Mouse (Mus musculus) spleen, postnatal 36 days (tissue): ENCODE results near the gene Pigu.

ENCODE experiments used
- DNase-seq, 2 experiments: peaks; one replicate each; pipeline ENCODE4 v3.0.0; 2022; ENCODE audit warnings: low spot score in 2 of 2, mixed read lengths in 1 of 2

Gene Pigu

DNA sequence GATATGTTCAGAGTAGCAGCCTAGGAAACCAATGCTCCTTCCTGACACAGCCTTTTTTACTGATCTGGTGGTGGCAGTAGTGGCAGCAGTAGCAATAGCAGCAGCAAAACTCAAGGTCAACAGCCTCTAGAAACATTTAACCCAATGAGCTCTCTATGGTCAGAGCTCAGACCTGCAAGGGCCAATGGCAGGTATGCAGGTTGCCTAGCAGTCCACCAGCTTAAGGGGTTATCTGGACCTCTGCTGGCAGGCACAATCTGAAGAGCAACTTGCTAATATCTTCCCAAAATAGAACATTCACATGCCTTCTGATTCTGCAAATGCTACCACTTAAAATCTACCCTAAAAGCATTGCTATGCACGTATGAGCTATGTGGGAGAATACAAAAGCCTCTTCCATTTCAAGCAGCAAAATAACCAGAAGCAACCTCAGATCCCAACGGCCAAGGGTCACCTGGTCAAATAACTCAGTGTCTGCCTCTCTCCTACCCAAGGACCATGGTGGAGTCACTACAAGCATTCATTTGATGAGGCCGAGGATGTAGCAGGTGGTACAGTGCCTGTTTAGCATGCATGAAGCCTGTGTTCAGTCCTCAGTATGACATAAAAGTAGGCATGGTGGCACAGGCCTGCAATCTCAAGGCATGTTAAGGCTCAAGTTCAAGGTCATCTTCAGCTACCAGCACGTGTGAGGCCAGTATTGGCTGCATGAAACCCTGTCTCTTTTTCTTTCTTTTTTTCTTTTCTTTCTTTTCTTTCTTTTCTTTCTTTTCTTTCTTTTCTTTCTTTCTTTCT lies 69.6 kb downstream of the Pigu start:
- no peak for DNase-seq

DNA sequence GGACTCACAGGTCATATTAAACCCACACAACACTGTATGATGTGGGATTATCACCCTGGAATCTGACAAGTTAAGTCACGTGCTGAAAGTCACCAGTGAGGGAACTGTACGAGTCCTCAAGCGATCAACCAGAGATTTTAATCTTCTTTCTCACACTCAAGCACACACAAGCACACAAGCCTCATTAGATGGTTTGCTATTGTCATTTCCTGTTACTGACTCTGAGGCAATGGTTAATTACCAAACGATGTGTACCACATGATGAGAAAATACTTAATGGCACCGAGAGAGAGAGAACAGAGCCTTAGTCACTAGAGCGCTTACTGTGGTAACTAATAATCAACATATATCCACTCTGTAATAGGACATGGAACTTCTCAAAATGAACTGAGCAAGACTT lies 71.5 kb downstream of the Pigu start:
- no peak for DNase-seq

DNA sequence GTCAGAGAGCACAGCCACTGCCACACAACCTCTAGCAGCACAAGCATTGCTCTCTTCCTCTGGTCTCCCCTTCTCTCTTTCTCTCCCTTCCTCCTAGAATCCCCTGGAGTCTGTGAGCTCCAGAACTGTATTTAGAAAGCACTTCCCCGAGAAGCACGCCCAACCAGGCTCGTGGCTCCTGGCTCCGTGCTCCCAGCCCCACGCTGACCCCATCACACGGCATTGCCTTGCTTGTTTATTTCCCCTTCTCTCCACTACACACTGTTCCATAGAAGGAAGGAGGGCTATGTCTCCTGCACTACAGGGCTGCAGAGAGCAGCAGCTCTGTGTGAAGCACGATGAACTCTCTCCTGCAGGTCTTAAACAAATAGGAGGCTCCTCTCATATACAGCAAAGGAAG lies 72.6 kb downstream of the Pigu start:
- no peak for DNase-seq

DNA sequence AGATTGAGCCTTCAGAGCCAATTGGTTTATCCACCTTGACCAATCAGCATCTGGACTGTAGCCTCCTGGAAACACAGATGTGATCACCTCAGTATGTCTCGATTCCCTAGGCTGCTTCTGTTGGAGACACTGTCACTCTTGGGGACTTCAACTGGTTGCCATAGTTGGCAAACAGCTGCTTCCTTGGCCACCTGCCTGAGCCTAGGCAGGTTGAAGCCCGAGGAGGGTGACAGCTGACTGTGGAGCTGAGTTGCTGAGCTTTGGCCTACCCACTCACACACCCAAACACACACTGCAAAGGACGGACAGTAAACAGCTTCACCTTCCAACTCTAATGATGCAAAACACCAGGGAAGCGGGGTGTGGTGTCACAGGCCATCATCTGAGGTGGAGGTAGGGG lies 73.4 kb downstream of the Pigu start:
- DNase-seq = no peak

DNA sequence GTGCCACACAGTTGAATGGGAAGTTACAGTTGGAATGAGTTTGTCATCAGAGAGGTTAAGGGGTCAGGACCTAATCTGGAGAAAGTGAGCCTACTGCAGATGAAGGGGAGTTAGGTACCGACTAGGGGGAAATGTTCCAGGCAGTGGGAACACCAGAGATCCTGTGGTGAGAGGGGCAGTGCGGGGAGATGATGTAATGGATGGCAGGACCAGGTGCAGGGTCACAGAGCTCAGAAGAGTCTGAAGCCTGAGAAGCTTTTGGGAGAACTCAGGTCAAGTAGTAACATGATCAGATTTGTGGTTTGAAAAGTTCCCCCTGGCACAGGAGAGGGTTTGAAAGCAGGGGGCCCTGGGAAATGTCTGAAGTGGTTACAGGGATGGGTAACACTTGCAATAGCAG lies 77.1 kb downstream of the Pigu start:
- no peak for DNase-seq

DNA sequence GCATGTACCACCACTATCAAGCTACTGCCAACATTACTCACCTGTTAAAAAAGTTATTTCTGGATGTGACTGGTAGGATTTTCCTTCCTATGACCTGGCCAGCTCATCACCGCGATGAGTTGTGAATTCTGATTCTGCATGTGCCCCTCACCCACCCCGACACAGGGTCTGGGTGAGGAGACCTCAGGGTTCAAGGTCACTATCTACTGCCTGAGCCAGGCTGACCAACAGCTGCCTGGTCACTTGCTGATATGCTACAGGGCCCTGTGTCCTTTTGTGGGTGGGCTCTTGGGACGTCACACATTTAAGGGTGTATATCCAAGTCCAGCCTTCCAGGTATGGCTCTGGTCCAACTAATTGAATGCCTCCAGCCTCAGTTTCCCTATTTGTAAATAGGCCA lies 78.1 kb downstream of the Pigu start:
- no peak for DNase-seq

DNA sequence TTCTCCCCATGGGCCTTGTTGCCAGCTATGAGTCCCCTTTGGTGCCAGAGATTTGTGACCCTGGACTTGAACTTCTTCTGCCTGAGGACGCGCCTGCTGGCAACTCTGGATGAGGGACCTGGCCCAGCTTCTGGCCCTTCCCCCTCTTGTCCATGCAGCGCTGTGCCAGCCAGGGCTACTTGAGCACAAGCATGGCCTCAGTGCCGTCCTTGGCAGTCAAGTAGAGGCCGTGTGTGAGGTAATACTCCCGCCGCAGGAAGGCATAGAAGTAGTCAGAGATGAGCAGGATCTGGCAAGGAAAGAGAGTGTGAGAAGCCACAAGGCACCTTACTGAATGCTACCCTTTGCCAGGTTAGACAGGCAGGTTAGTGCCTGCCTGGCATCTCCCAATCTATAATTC lies 78.9 kb downstream of the Pigu start:
- no peak for DNase-seq

DNA sequence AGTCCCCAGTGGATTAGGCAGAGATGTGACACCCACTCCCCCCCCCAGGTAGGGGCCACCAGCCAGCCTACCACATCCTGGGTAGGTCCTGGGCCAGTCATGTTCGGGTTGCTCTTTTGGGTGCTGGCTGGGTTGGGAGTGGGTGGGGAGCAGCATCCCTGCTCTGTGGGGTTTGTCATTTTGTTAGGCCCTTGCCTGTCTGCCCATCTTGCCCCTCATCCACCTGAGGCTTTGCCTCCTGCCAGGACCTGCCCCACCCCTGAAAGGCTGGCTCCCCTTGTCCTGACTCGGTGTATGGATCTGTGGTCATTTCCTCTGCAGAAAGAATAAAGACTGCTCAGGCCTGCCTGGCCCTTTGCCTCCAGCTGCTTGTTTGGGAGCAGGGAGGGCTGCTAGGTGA lies 79.5 kb downstream of the Pigu start:
- no peak for DNase-seq

DNA sequence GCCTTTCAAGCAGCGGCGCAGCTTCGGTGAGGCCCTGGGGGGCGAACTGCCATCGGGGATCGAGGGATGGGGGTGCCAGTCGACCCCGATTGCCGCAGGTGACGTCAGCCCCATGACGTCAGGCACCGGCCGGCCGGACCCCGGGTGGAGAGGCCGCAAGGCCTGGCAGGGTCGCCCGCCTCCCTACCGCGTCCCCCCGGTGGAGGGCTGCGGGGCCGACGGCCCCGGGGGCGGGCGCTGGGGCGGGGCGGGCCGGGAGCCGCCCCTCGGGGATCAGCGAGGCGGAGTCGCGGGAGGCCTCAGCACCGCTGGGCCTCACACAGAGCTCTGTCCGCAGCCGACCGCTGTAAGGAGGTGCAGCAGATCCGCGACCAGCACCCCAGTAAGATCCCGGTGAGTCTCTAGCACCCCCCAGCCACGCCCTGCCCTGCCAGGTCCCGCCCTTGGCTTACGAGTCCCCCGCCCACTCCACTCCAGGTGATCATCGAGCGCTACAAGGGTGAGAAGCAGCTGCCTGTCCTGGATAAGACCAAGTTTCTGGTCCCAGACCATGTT lies 80.5 kb downstream of the Pigu start:
- DNase-seq = peak; percentile 39 to 57

DNA sequence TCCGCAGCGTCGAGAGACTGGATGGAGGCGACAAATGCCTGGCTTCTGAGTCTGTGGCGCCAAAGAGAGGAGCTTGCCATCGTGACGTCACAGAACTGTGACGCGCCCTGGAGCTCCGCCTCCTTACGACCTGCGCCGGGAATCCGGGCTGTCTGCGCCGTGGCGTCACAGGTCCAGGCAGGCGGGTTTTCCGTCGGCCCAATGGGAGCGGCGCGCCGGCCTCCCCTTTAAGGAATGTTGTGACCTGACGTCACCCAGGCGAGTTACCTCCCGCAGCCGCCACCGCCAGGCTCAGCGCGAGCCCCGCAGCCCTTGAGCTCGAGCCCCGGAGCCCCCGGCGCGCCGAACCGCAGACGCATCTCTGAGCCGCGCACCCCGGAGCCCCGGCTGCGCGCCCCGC lies 81.0 kb downstream of the Pigu start, which contains the start of gene Map1lc3a:
TSS of gene Map1lc3a (plus strand) at position 103 of the 400 bp plus-strand sequence.
- DNase-seq = peak; percentile 90

DNA sequence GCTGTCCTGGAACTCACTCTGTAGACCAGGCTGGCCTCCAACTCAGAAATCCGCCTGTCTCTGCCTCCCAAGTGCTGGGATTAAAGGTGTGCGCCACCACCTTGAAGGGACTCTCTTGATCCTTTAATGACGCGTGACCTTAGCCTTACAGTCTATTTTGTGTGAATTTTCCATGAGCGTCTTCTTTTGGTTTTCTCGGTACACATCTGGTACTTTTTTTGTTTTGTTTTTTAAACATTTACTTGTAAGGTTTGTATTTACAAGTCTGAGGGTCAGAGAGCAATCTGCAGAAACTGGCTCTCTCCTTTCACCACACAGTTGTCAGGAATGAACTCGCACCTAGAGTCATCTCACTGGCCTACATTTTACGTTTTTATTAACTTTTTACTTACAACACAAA lies 83.6 kb downstream of the Pigu start:
- DNase-seq = no peak

DNA sequence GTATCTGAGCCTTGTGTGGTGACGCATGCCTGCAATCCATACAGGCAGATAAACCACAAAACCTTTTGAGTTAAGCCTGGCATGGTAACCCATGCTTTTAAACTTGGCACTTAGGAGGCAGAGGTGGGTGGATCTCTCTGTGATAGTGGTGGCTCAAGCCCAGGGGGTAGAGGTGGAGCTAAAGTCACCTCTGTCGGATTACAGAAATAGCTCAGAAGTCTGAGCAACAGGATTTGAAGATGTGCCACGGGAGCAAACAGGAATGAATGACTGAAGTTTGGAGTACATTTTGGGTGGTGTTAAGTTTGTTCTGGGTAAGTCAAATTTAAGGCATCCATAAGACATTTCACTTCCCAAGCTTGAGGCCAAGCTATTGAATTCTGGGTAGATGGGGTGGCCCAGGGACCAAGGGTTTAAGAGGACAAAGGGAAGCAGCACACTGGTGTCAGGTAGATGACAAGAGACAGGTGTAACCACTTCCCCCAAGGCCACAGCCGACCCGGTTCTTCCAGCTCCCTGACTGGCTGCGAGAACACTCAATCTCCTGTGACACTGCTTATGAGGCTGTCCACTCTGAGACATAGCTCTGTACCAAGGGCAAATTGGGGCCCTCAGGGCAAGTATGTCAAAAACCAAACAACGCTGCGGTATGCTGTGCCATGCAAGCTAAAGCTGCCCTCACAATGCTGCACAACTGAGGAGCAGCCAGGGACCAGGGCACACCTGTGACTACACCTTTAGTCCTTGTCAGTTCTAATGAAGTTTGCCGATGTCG lies 84.6 kb downstream of the Pigu start:
- DNase-seq = no peak

DNA sequence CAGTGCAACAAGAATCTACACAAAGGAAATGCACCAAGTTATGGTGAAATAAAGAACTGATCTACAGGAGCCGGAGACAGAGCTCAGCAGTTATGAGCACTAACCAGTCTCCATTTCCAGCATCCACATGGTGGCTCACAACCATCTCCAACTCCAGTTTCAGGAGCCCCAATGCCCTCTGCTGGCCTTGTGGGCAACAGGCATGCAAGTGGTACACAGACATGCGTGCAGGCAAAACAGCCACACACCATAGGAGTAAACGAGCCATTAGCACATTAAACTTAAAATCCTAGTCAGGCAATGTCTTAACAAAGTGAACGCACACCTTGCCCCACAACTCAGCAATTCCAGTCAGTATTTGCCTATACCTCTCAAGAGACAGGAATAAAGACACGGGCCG lies 85.3 kb downstream of the Pigu start:
- DNase-seq = no peak

DNA sequence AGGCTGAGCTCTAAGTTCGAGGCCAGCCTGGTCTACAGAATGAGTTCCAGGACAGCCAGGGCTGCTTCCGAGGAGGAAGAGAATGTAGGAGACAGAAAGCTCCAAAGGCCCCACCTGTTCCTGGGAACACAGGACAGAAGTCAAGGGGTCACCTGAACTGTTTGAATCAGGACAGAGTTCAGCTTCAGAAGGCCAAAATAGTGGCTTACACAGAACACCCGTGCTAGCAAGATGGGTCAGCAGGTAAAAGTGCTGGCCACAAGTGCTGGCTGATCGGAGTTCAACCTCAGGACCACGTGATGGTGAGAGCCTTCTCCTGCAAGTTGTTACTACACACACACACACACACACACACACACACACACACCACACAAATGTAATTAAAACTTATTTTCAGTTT lies 90.3 kb downstream of the Pigu start:
- DNase-seq = no peak

DNA sequence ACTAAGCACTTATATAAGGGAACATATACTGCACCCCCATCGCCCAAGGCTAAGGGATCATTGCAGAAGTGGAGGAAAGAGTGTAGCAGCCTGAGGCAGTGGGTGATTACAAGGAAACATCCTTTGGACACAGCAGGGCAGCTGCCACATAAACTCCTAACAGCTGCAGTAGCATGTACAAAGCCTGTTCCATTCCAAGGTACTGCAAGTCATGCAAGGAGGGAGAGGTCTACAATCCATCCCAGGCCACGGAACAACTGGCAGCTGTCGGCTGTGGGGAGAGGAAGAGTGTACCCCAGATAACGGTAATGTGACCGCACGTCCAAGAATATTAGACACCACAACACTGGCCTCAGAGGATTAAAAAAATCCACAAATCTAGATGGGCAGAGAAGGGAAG lies 91.7 kb downstream of the Pigu start:
- no peak for DNase-seq

DNA sequence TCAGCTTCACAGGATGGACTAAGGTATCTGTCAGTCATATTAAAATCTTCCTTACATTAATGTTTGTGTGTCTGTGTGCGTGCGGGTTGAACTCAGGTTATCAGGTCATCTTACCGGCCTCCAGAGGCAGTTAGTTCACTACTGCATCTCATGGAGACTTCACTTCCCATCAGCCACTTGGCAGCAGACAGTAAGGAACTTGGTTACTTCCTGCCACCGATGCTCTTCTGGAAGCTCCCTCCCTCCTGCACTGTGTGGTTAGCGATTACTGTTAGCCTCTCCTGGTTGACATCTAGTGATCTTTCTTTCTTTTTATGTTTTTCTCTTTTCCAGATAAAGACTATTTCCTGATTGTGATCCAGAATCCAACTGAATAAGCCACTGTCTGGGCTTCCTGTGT lies 107.6 kb downstream of the Pigu start:
- DNase-seq = no peak

DNA sequence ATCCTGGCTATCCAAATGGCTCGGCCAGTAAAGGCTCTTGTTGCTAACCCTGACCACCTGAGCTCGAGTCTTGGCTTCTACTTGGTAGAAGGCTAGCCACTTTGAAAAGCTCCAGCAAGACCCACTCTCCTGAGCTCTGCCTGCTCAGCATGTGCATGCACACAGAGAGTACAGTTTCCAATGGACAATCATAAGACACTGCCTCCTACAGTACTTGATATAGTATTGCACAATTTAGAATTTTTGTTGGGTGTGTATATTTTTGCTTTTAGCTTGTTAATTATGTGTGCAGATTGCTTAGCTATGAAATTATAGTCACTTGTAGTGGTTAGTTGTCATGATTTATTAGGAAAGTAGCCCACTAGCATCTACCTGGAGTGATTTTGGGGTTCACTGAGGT lies 108.5 kb downstream of the Pigu start:
- no peak for DNase-seq

DNA sequence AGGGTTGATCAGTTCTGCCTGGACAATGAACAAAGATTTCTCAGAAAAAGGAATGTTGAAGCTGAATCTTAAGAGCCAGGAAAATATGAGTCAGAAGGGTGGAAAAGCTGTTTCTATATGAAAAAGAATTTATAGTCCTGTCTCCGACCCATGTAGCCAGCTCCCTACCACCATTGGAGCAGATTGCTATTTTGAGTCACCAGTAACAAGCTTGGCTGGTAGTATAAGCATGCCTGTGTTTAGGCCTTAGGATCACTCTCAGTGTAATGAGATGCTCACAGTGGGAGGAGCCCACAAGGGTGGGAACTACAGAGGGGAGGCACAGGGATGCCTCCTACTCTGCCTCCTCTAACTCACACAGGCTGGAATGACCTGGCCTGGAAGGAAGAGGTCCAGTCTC lies 109.0 kb downstream of the Pigu start:
- no peak for DNase-seq

DNA sequence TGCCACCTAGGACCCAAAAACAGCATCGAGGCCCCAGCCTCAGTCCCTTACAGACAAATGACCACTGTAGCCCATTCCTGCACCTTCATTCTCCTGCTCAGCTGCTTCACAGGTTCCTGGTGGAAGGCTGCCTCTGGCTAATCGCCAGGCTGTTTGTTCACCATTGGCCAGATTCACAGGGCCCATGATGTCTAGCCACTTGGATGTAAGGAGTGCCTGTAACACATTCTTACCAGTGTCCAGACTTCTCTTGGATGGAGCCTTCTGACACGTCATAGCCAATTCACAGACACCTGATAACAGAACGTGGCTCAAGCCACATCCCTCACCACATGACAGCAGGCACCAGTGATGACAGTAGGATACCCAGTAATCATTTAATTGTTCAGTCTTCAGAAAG lies 111.0 kb downstream of the Pigu start:
- no peak for DNase-seq

DNA sequence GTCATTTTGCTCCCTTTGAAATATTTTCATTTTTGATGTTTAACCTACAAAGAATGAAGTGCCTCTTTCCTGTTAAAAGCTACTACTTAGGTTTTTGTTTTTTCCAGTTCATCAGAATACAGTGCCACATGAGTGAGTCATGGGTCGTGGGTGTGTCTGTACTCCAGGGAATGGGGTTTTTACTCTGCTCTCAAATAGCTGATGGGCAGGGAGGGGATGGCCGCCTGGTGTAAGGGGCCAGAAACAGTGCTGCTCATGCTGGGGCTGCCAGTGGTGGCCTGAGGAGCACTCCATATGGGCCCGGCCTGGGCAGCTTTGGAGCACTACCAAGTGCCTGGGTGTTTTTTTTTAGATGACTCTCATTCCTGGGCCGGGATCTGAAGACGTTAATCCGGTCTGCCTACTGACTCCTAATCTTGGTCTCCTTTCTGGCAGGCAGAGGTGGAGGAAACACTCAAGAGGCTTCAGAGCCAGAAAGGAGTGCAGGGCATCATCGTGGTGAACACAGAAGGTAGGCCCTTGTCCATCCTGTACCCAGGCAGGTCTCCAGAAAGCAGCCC lies 114.9 kb downstream of the Pigu start:
- no peak for DNase-seq

DNA sequence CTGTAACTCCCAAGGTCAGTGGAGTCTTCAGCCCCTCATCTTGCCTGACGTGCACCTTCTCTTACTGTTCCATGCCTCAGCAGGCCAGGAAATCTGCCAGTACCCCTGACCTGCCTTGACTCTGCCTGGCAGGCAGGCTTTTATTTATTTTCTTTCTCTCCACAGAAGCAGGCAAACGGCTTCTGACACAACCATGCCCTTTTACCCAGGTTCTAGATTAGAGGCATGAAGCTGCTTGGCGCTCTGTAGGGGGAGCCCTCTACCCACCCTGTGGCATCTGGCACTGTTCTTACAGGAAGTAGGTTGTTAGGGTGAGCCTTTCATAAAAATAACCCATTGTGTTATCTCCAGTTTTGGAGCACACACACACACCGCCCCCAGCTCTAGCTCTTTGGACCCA lies 116.3 kb downstream of the Pigu start:
- peak; percentile 29 to 34 for DNase-seq

DNA sequence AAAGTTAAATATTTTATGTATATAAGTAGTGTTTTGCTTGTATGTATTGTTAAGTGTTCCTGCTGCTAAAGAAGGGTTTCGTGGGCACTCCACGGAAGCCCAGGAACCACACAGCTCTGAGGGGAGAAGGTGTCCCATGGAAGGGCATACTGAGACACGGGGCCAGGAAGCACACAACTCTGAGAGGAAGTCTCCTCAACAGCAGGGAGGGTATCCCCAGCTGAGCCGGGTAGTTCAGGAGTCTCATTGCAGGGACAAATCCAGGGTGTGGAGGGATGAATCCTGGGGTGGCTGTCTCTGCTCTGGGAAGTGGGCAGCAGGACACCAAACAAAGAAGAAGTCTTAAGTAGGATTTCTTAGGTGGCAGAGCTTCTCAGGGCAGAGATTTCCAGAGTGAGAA lies 120.0 kb downstream of the Pigu start:
- DNase-seq = no peak
